Mouse (Mus musculus) liver, embryonic 14.5 days (tissue): ENCODE measurements around the gene Hsf2. TPM values are rescaled to one million over a fixed set of nuclear protein-coding genes. Genes with fewer than 3 reads are reported as not detected.

Source experiments
- ATAC-seq: fragments of 200-750 bp; cut with Nextera tagmentation; 2 replicates; pipeline ENCODE4 v1.8.0; 2017; ENCODE audit warnings: moderate number of reproducible peaks, mild to moderate bottlenecking, moderate library complexity; ENCODE audit not compliant: insufficient read depth
- DNase-seq, 3 experiments: peaks; one replicate each; pipeline ENCODE4 v3.0.0-alpha.2; 2012 to 2013; ENCODE audit warnings: low read depth in 3 of 3, low spot score in 3 of 3
- H3K27ac ChIP-seq: fragments of 300-500 bp; sonication (generic); 2 replicates; pipeline ENCODE4 v1.5.1; 2014; ENCODE audit warnings: moderate library complexity, mild to moderate bottlenecking, control low read depth, inconsistent platforms
- H3K27me3 ChIP-seq: fragments of 300-500 bp; sonication (generic); 2 replicates; pipeline ENCODE4 v1.6.1; 2014; ENCODE audit warnings: mild to moderate bottlenecking, low read length, moderate library complexity; ENCODE audit not compliant: control insufficient read depth, insufficient read depth
- H3K36me3 ChIP-seq: fragments of 300-500 bp; sonication (generic); replicated peaks from 2 replicates; pipeline ENCODE4 v1.6.1; 2014; ENCODE audit warnings: low read depth; ENCODE audit not compliant: control insufficient read depth, insufficient read depth
- H3K4me1 ChIP-seq, 2 experiments: fragments of 200-500 bp in 1 of 2; fragments of 300-500 bp in 1 of 2; sonication (generic) in 1 of 2; replicated peaks; 2 replicates each; pipeline ENCODE4 v1.6.1; 2012 to 2014; ENCODE audit warnings: antibody characterized with exemption in 1 of 2, inconsistent platforms in 1 of 2, low read length in 1 of 2; ENCODE audit not compliant: control insufficient read depth in 2 of 2, insufficient read depth in 2 of 2
- H3K4me2 ChIP-seq: fragments of 300-500 bp; sonication (generic); 2 replicates; pipeline ENCODE4 v1.6.1; 2014; ENCODE audit warnings: low read depth, mild to moderate bottlenecking, control low read depth, moderate library complexity
- H3K4me3 ChIP-seq, 2 experiments: fragments of 200-500 bp in 1 of 2; fragments of 300-500 bp in 1 of 2; sonication (generic) in 1 of 2; 2 replicates each; pipeline ENCODE4 v1.5.1; 2012 to 2014; ENCODE audit warnings: low read depth in 2 of 2, low read length in 2 of 2, mild to moderate bottlenecking in 2 of 2, control low read depth in 1 of 2, inconsistent platforms in 1 of 2, moderate library complexity in 1 of 2; ENCODE audit not compliant: insufficient read depth in 1 of 2
- H3K9ac ChIP-seq: fragments of 300-500 bp; sonication (generic); replicated peaks from 2 replicates; pipeline ENCODE4 v1.6.1; 2014; ENCODE audit warnings: mild to moderate bottlenecking, control low read depth, moderate library complexity
- H3K9me3 ChIP-seq: fragments of 300-500 bp; sonication (generic); 2 replicates; pipeline ENCODE4 v1.6.1; 2016; ENCODE audit warnings: low read length, mixed read lengths; ENCODE audit not compliant: control insufficient read depth
- CTCF ChIP-seq: IDR thresholded peaks from 2 replicates; pipeline ENCODE4 v1.5.1; 2016; ENCODE audit warnings: antibody characterized with exemption, low read depth, control low read depth
- EP300 ChIP-seq: IDR thresholded peaks from 2 replicates; pipeline ENCODE4 v1.6.1; 2016; ENCODE audit warnings: antibody characterized with exemption, low read depth
- WGBS: fragments of 180-500 bp; shearing (Covaris S2); extraction: QIAGEN DNeasy Blood & Tissue Kit; methylation state at CpG from one replicate; pipeline ENCODE4 v1.1.7; 2014; ENCODE audit not compliant: insufficient replicate concordance; 5-methylcytosine and 5-hydroxymethylcytosine counted together
- polyA plus RNA-seq, 2 experiments: library from polyadenylated mRNA; depleted of rRNA in 1 of 2; stranded (reverse) in 1 of 2; unstranded in 1 of 2; fragments of >200 nt; fragmentation: Nextera tagmentation in 1 of 2; extraction: Ambion mirVana in 1 of 2; gene quantifications; 2 replicates each; pipeline versions ENCODE4 v1.2.1 to v1.2.3; 2012 to 2014

Gene Hsf2
- polyA plus RNA-seq, 2 experiments: 4.8 to 7.5 TPM

- no peak overlapping the region for H3K27ac ChIP-seq
- DNase-seq (no peak), ATAC-seq (no peak)
- no peak overlapping the region for H3K4me3 ChIP-seq
- TF ChIP-seq EP300: no peak
- no peak for TF ChIP-seq CTCF
- H3K9me3 ChIP-seq: no peaks in the 10 kb centered on the region
- no peaks in the 10 kb centered on the region for H3K27me3 ChIP-seq
- no peaks in the 10 kb centered on the region for H3K4me1 ChIP-seq
- H3K4me2 ChIP-seq: no peak overlapping the region
- 72% methylated on average over 1 of the region's 1 CpGs for WGBS
- H3K36me3 ChIP-seq: no peaks in the 10 kb centered on the region
- H3K9ac ChIP-seq: no peak overlapping the region
Observed at GRCm38 (mm10) chr10:57553719-57554118, 67.5 kb downstream of the Hsf2 start.

GRCm38 (mm10) chr10:57557597-57557996 lies 71.4 kb downstream of the Hsf2 start:
- Histone ChIP-seq H3K4me3 (no peak overlapping the region), H3K27ac (no peak overlapping the region), H3K4me1 (no peaks in the 10 kb centered on the region), H3K36me3 (no peaks in the 10 kb centered on the region), H3K27me3 (no peaks in the 10 kb centered on the region), H3K9ac (no peak overlapping the region), H3K4me2 (no peak overlapping the region), H3K9me3 (no peaks in the 10 kb centered on the region)
- TF ChIP-seq EP300 (no peak), CTCF (no peak)
- WGBS: 73% methylated on average over 5 of the region's 5 CpGs
- ATAC-seq (no peak), DNase-seq (no peak)

Other genes starting within 250 kb of the Hsf2 start
- gene Serinc1, start 46.1 kb downstream of the Hsf2 start, polyA plus RNA-seq (2012; rRNA removed): 27.9 and 36.6 TPM in 2 replicates
- gene Serinc1, start 46.1 kb downstream of the Hsf2 start, polyA plus RNA-seq (2014; fragmentation: Nextera tagmentation; extraction: Ambion mirVana): 67.7 and 71.7 TPM in 2 replicates
- gene Pkib, start 145.6 kb downstream of the Hsf2 start, polyA plus RNA-seq (2012; rRNA removed): 0.26 and 0.58 TPM in 2 replicates
- gene Pkib, start 145.6 kb downstream of the Hsf2 start, polyA plus RNA-seq (2014; fragmentation: Nextera tagmentation; extraction: Ambion mirVana): 0.55 and 0.69 TPM in 2 replicates